Mouse (Mus musculus) adrenal gland, adult 8-10 months (tissue): ENCODE data around the gene Gm5089. TPM values are rescaled to one million over a fixed set of nuclear protein-coding genes. Genes with fewer than 3 reads are reported as not detected.

ENCODE experiments used
- DNase-seq: peaks from one replicate; pipeline ENCODE4 v3.0.0; 2022
- total RNA-seq, 4 experiments: library from RNA; stranded (reverse); gene quantifications; 2 replicates each; pipeline ENCODE4 v1.2.4; 2022

Gm5089 gene
- total RNA-seq, 4 experiments from 2014 or later, result not detected

- no peak for DNase-seq
Observed at GRCm38 (mm10) chr14:122477971-122478573, 27.2 kb upstream of the Gm5089 start.

- no peak for DNase-seq
Observed at GRCm38 (mm10) chr14:122477261-122477671, 26.4 kb upstream of the Gm5089 start.

- no peak for DNase-seq
Observed at GRCm38 (mm10) chr14:122476822-122477215, 25.9 kb upstream of the Gm5089 start.

- DNase-seq, result no peak
Observed at GRCm38 (mm10) chr14:122476041-122476821, 25.3 kb upstream of the Gm5089 start.

- no peak for DNase-seq
Observed at GRCm38 (mm10) chr14:122475557-122476040, 24.7 kb upstream of the Gm5089 start.

- no peak for DNase-seq
Observed at GRCm38 (mm10) chr14:122474891-122475556, 24.1 kb upstream of the Gm5089 start, which contains the start of gene Zic2. Zic2 (plus strand) TSS chr14:122475435.

GRCm38 (mm10) chr14:122474041-122474890 lies 23.4 kb upstream of the Gm5089 start:
- no peak for DNase-seq

GRCm38 (mm10) chr14:122473211-122473751 lies 22.4 kb upstream of the Gm5089 start:
- DNase-seq, result no peak

GRCm38 (mm10) chr14:122472647-122473046 lies 21.7 kb upstream of the Gm5089 start:
- no peak for DNase-seq

- DNase-seq, result no peak
Observed at GRCm38 (mm10) chr14:122472161-122472560, 21.2 kb upstream of the Gm5089 start.

GRCm38 (mm10) chr14:122471449-122472085 lies 20.7 kb upstream of the Gm5089 start:
- no peak for DNase-seq

- no peak for DNase-seq
Observed at GRCm38 (mm10) chr14:122468971-122469755, 18.2 kb upstream of the Gm5089 start.

GRCm38 (mm10) chr14:122467926-122468841 lies 17.3 kb upstream of the Gm5089 start:
- DNase-seq, result no peak

GRCm38 (mm10) chr14:122466756-122467362 lies 15.9 kb upstream of the Gm5089 start:
- DNase-seq, result no peak

- no peak for DNase-seq
Observed at GRCm38 (mm10) chr14:122465931-122466490, 15.1 kb upstream of the Gm5089 start.

- no peak for DNase-seq
Observed at GRCm38 (mm10) chr14:122464763-122465741, 14.1 kb upstream of the Gm5089 start, which contains the start of gene Zic5. Zic5 (minus strand) TSS chr14:122465677.

GRCm38 (mm10) chr14:122464351-122464762 lies 13.4 kb upstream of the Gm5089 start:
- no peak for DNase-seq
